Mouse (Mus musculus) embryo, embryonic 11.5 days (tissue): ENCODE measurements around the gene Foxo3.

Source experiments
- DNase-seq: peaks from one replicate; pipeline ENCODE4 v3.0.0-alpha.2; 2012; ENCODE audit warnings: low read depth, low spot score

Foxo3 gene

GRCm38 (mm10) chr10:42225184-42225935 lies 51.2 kb downstream of the Foxo3 start:
- no peak for DNase-seq

- no peak for DNase-seq
Measured at GRCm38 (mm10) chr10:42221996-42222395, 54.6 kb downstream of the Foxo3 start.

- DNase-seq: no peak
Measured at GRCm38 (mm10) chr10:42221136-42221891, 55.2 kb downstream of the Foxo3 start.

GRCm38 (mm10) chr10:42220418-42220952 lies 56.1 kb downstream of the Foxo3 start:
- DNase-seq: no peak

- DNase-seq: no peak
Measured at GRCm38 (mm10) chr10:42211407-42211806, 65.1 kb downstream of the Foxo3 start.

GRCm38 (mm10) chr10:42210641-42211040 lies 65.9 kb downstream of the Foxo3 start:
- DNase-seq: no peak

- DNase-seq: no peak
Measured at GRCm38 (mm10) chr10:42209809-42210208, 66.7 kb downstream of the Foxo3 start.

- DNase-seq: no peak
Measured at GRCm38 (mm10) chr10:42207612-42208011, 68.9 kb downstream of the Foxo3 start.

GRCm38 (mm10) chr10:42204768-42205412 lies 71.7 kb downstream of the Foxo3 start:
- DNase-seq: no peak

GRCm38 (mm10) chr10:42203321-42204155 lies 73.0 kb downstream of the Foxo3 start:
- DNase-seq: peak; percentile 51

- DNase-seq: no peak
Measured at GRCm38 (mm10) chr10:42202561-42202960, 74.0 kb downstream of the Foxo3 start.

- DNase-seq: no peak
Measured at GRCm38 (mm10) chr10:42199472-42199871, 77.1 kb downstream of the Foxo3 start.

- no peak for DNase-seq
Measured at GRCm38 (mm10) chr10:42198682-42199081, 77.9 kb downstream of the Foxo3 start.

- no peak for DNase-seq
Measured at GRCm38 (mm10) chr10:42194784-42195183, 81.8 kb downstream of the Foxo3 start.

GRCm38 (mm10) chr10:42193981-42194380 lies 82.6 kb downstream of the Foxo3 start:
- no peak for DNase-seq

GRCm38 (mm10) chr10:42192951-42193350 lies 83.6 kb downstream of the Foxo3 start:
- no peak for DNase-seq

- no peak for DNase-seq
Measured at GRCm38 (mm10) chr10:42189674-42190434, 86.7 kb downstream of the Foxo3 start.

- DNase-seq: no peak
Measured at GRCm38 (mm10) chr10:42189037-42189436, 87.5 kb downstream of the Foxo3 start.

GRCm38 (mm10) chr10:42188091-42188490 lies 88.5 kb downstream of the Foxo3 start:
- no peak for DNase-seq

GRCm38 (mm10) chr10:42186941-42187401 lies 89.6 kb downstream of the Foxo3 start:
- no peak for DNase-seq
